Mouse (Mus musculus): ENCODE results near the gene Otud3. TPM values are rescaled to one million over a fixed set of nuclear protein-coding genes. Genes with fewer than 3 reads are reported as not detected.

Otud3 gene
- polyA plus RNA-seq, 1 experiment from 2014 or later: 3.6 TPM

GRCm38 (mm10) chr4:138925561-138925960 lies 11.8 kb upstream of the Otud3 start:
- Histone ChIP-seq H3K4me3 (ENCODE audit: low read depth, low read length) (no peak overlapping the region), H3K27me3 (replicated peaks; ENCODE audit: control insufficient read depth, insufficient read depth, low read length) (0 out of 2 replicates have a peak, but pooled peaks cover 4% of the 10 kb centered on the region), H3K36me3 (ENCODE audit: control insufficient read depth, insufficient read depth) (no peaks in the 10 kb centered on the region), H3K4me1 (replicated peaks; ENCODE audit: control insufficient read depth, insufficient read depth, low read length) (peaks cover 4% of the 10 kb centered on the region; the same call in 1 of the 2 replicates), H3K9me3 (ENCODE audit: control insufficient read depth) (no peaks in the 10 kb centered on the region), H3K4me2 (replicated peaks; ENCODE audit: low read depth) (no peak overlapping the region), H3K27ac (ENCODE audit: low read depth, low read length) (no peak overlapping the region), H3K9ac (ENCODE audit: low read depth, low read length) (no peak overlapping the region)
- no peak for TF ChIP-seq CTCF (IDR thresholded peaks at IDR 0.05; ENCODE audit: low read depth)
- 13% methylated on average over 2 of the region's 2 CpGs for WGBS
- no peak for ATAC-seq

DNA sequence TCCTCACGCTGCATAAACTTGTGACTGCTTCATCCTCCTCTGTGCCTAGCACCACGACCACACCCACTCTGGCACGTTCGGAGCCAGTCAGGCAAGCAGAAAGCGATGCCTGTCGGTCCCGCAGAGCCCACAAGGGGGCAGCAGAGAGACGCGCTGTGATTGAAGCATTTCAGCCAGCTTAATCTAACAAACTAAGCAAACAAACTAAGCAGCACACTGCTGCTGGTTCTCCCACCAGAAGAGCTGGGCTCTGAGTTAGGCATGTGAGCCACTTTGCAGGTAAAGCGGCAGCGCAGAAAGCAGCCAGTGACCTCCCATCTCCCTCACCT lies 8.3 kb upstream of the Otud3 start:
- Histone ChIP-seq H3K4me2 (replicated peaks; ENCODE audit: low read depth) (peak overlapping the region; percentile 30), H3K4me1 (replicated peaks; ENCODE audit: control insufficient read depth, insufficient read depth, low read length) (peaks cover 4% of the 10 kb centered on the region; the same call in 1 of the 2 replicates), H3K27ac (ENCODE audit: low read depth, low read length) (no peak overlapping the region), H3K4me3 (ENCODE audit: low read depth, low read length) (no peak overlapping the region), H3K9me3 (ENCODE audit: control insufficient read depth) (no peaks in the 10 kb centered on the region), H3K36me3 (ENCODE audit: control insufficient read depth, insufficient read depth) (no peaks in the 10 kb centered on the region), H3K9ac (ENCODE audit: low read depth, low read length) (no peak overlapping the region), H3K27me3 (replicated peaks; ENCODE audit: control insufficient read depth, insufficient read depth, low read length) (no peaks in the 10 kb centered on the region)
- WGBS: 2% methylated on average over 11 of the region's 11 CpGs
- ATAC-seq: peak; percentile 77
- TF ChIP-seq CTCF (IDR thresholded peaks at IDR 0.05; ENCODE audit: low read depth): peak; percentile 100

GRCm38 (mm10) chr4:138921254-138922130 lies 7.7 kb upstream of the Otud3 start:
- 37% methylated on average over 20 of the region's 20 CpGs for WGBS
- H3K9me3 ChIP-seq (ENCODE audit: control insufficient read depth): no peaks in the 10 kb centered on the region
- peak overlapping the region; percentile 30 for H3K4me2 ChIP-seq (replicated peaks; ENCODE audit: low read depth)
- H3K4me1 ChIP-seq (replicated peaks; ENCODE audit: control insufficient read depth, insufficient read depth, low read length): peaks cover 4% of the 10 kb centered on the region; the same call in 1 of the 2 replicates
- ATAC-seq: no peak
- H3K36me3 ChIP-seq (ENCODE audit: control insufficient read depth, insufficient read depth): no peaks in the 10 kb centered on the region
- H3K9ac ChIP-seq (ENCODE audit: low read depth, low read length): no peak overlapping the region
- H3K27ac ChIP-seq (ENCODE audit: low read depth, low read length): no peak overlapping the region
- no peaks in the 10 kb centered on the region for H3K27me3 ChIP-seq (replicated peaks; ENCODE audit: control insufficient read depth, insufficient read depth, low read length)
- no peak for TF ChIP-seq CTCF (IDR thresholded peaks at IDR 0.05; ENCODE audit: low read depth)
- H3K4me3 ChIP-seq (ENCODE audit: low read depth, low read length): no peak overlapping the region

- peak; percentile 43 for TF ChIP-seq CTCF (IDR thresholded peaks at IDR 0.05; ENCODE audit: low read depth)
- no peak for ATAC-seq
- no peak overlapping the region for H3K27ac ChIP-seq (ENCODE audit: low read depth, low read length)
- H3K4me2 ChIP-seq (replicated peaks; ENCODE audit: low read depth): no peak overlapping the region
- 86% methylated on average over 9 of the region's 9 CpGs for WGBS
- H3K27me3 ChIP-seq (replicated peaks; ENCODE audit: control insufficient read depth, insufficient read depth, low read length): no peaks in the 10 kb centered on the region
- no peaks in the 10 kb centered on the region for H3K36me3 ChIP-seq (ENCODE audit: control insufficient read depth, insufficient read depth)
- no peaks in the 10 kb centered on the region for H3K9me3 ChIP-seq (ENCODE audit: control insufficient read depth)
- no peak overlapping the region for H3K9ac ChIP-seq (ENCODE audit: low read depth, low read length)
- peaks cover 6% of the 10 kb centered on the region; the same call in 1 of the 2 replicates for H3K4me1 ChIP-seq (replicated peaks; ENCODE audit: control insufficient read depth, insufficient read depth, low read length)
- no peak overlapping the region for H3K4me3 ChIP-seq (ENCODE audit: low read depth, low read length)
These were observed 3.5 kb upstream of the Otud3 start for GRCm38 (mm10) chr4:138917282-138917681.

- no peak for TF ChIP-seq CTCF (IDR thresholded peaks at IDR 0.05; ENCODE audit: low read depth)
- Histone ChIP-seq H3K4me3 (ENCODE audit: low read depth, low read length) (peak overlapping the region; percentile 78), H3K9ac (ENCODE audit: low read depth, low read length) (peak overlapping the region; percentile 77), H3K4me2 (replicated peaks; ENCODE audit: low read depth) (peak overlapping the region; percentile 100), H3K4me1 (replicated peaks; ENCODE audit: control insufficient read depth, insufficient read depth, low read length) (peaks cover 6% of the 10 kb centered on the region; the same call in 1 of the 2 replicates), H3K27me3 (replicated peaks; ENCODE audit: control insufficient read depth, insufficient read depth, low read length) (no peaks in the 10 kb centered on the region), H3K9me3 (ENCODE audit: control insufficient read depth) (no peaks in the 10 kb centered on the region), H3K36me3 (ENCODE audit: control insufficient read depth, insufficient read depth) (peaks cover 1% of the 10 kb centered on the region; the same call in 1 of the 2 replicates), H3K27ac (ENCODE audit: low read depth, low read length) (peak overlapping the region; percentile 84)
- peak; percentile 56 for ATAC-seq
- WGBS: under 1% methylated on average over 51 of the region's 52 CpGs
These were observed 481 bp downstream of the Otud3 start for GRCm38 (mm10) chr4:138913141-138913787.

- peaks cover 64% of the 10 kb centered on the region for H3K36me3 ChIP-seq (ENCODE audit: control insufficient read depth, insufficient read depth)
- no peak overlapping the region for H3K4me3 ChIP-seq (ENCODE audit: low read depth, low read length)
- H3K9ac ChIP-seq (ENCODE audit: low read depth, low read length): no peak overlapping the region
- H3K4me2 ChIP-seq (replicated peaks; ENCODE audit: low read depth): no peak overlapping the region
- peak; percentile 60 for ATAC-seq
- no peak overlapping the region for H3K27ac ChIP-seq (ENCODE audit: low read depth, low read length)
- no peaks in the 10 kb centered on the region for H3K9me3 ChIP-seq (ENCODE audit: control insufficient read depth)
- TF ChIP-seq CTCF (IDR thresholded peaks at IDR 0.05; ENCODE audit: low read depth): no peak
- no peaks in the 10 kb centered on the region for H3K27me3 ChIP-seq (replicated peaks; ENCODE audit: control insufficient read depth, insufficient read depth, low read length)
- no peaks in the 10 kb centered on the region for H3K4me1 ChIP-seq (replicated peaks; ENCODE audit: control insufficient read depth, insufficient read depth, low read length)
- 84% methylated on average over 18 of the region's 18 CpGs for WGBS
These were observed 8.0 kb downstream of the Otud3 start for GRCm38 (mm10) chr4:138905624-138906337.

Measured in intestine, postnatal 0 days (tissue).